Mouse (Mus musculus): Measurements from ENCODE around the gene Swi5.

Gene Swi5

GRCm38 (mm10) chr2:32287923-32288367 is at the start of gene Swi5:
Gene Swi5 (minus strand): TSS chr2:32288075.
- in situ Hi-C loops (cut with MboI, MseI) = no loop called here

- in situ Hi-C loops (cut with MboI, MseI) = loop anchor here in 1 of 2 experiments (10.0 kb wide), 1 partner anchor 691 kb away; the partner anchor contains the start of gene Prdm12
These were observed 48.0 kb upstream of the Swi5 start for GRCm38 (mm10) chr2:32335888-32336287.

GRCm38 (mm10) chr2:32332159-32332558 is 44.3 kb upstream of the Swi5 start:
- in situ Hi-C loops (cut with MboI, MseI) = loop anchor here in 1 of 2 experiments (10.0 kb wide), 1 partner anchor 687 kb away; the partner anchor contains the start of gene Prdm12

- in situ Hi-C loops (cut with MboI, MseI) = no loop called here
These were observed 41.7 kb upstream of the Swi5 start for GRCm38 (mm10) chr2:32329531-32329930.

GRCm38 (mm10) chr2:32328911-32329460 is 41.1 kb upstream of the Swi5 start:
- in situ Hi-C loops (cut with MboI, MseI) = no loop called here

- in situ Hi-C loops (cut with MboI, MseI) = no loop called here
These were observed 39.3 kb upstream of the Swi5 start for GRCm38 (mm10) chr2:32327200-32327599.

GRCm38 (mm10) chr2:32325342-32325741 is 37.5 kb upstream of the Swi5 start:
- in situ Hi-C loops (cut with MboI, MseI) = no loop called here

- in situ Hi-C loops (cut with MboI, MseI) = no loop called here
These were observed 36.4 kb upstream of the Swi5 start for GRCm38 (mm10) chr2:32324322-32324721.

GRCm38 (mm10) chr2:32322754-32323741 is 35.2 kb upstream of the Swi5 start:
- in situ Hi-C loops (cut with MboI, MseI) = no loop called here

- in situ Hi-C loops (cut with MboI, MseI) = no loop called here
These were observed 33.9 kb upstream of the Swi5 start for GRCm38 (mm10) chr2:32321591-32322298.

GRCm38 (mm10) chr2:32320721-32321120 is 32.8 kb upstream of the Swi5 start:
- in situ Hi-C loops (cut with MboI, MseI) = no loop called here

GRCm38 (mm10) chr2:32319586-32320580 is 32.0 kb upstream of the Swi5 start:
- in situ Hi-C loops (cut with MboI, MseI) = no loop called here

GRCm38 (mm10) chr2:32318709-32319585 is 31.1 kb upstream of the Swi5 start:
- in situ Hi-C loops (cut with MboI, MseI) = no loop called here

GRCm38 (mm10) chr2:32317791-32318417 is 30.0 kb upstream of the Swi5 start:
- in situ Hi-C loops (cut with MboI, MseI) = no loop called here

- in situ Hi-C loops (cut with MboI, MseI) = no loop called here
These were observed 29.2 kb upstream of the Swi5 start for GRCm38 (mm10) chr2:32316887-32317656.

GRCm38 (mm10) chr2:32315751-32316150 is 27.9 kb upstream of the Swi5 start:
- in situ Hi-C loops (cut with MboI, MseI) = no loop called here

- in situ Hi-C loops (cut with MboI, MseI) = no loop called here
These were observed 27.0 kb upstream of the Swi5 start for GRCm38 (mm10) chr2:32314831-32315230.

GRCm38 (mm10) chr2:32312318-32312964 is 24.6 kb upstream of the Swi5 start:
- in situ Hi-C loops (cut with MboI, MseI) = no loop called here
